Mouse (Mus musculus) layer of hippocampus, postnatal 10 days (tissue): Measurements from ENCODE around the gene BC049352. TPM values are rescaled to one million over a fixed set of nuclear protein-coding genes. Genes with fewer than 3 reads are reported as not detected.

Source experiments
- DNase-seq, 2 experiments: peaks; one replicate each; pipeline ENCODE4 v3.0.0; 2021; ENCODE audit warnings: low spot score in 2 of 2
- total RNA-seq, 2 experiments: library from RNA; stranded (reverse); gene quantifications; 2 replicates each; pipeline ENCODE4 v1.2.3; 2021

The BC049352 gene
- total RNA-seq, 2 experiments from 2014 or later: 0.20 TPM; not detected in 1

- DNase-seq: no peak
These were observed 7.1 kb downstream of the BC049352 start for GRCm38 (mm10) chr9:45188570-45189563.

GRCm38 (mm10) chr9:45189661-45190174 is 7.9 kb downstream of the BC049352 start:
- DNase-seq: no peak

- DNase-seq: no peak
These were observed 13.7 kb downstream of the BC049352 start for GRCm38 (mm10) chr9:45195468-45195867.

- no peak for DNase-seq
These were observed 14.5 kb downstream of the BC049352 start for GRCm38 (mm10) chr9:45196125-45196830.

- DNase-seq: no peak
These were observed 15.7 kb downstream of the BC049352 start for GRCm38 (mm10) chr9:45197549-45197948.

- no peak for DNase-seq
These were observed 19.6 kb downstream of the BC049352 start for GRCm38 (mm10) chr9:45201319-45201947.

GRCm38 (mm10) chr9:45202021-45202798 is 20.4 kb downstream of the BC049352 start:
- DNase-seq: no peak

GRCm38 (mm10) chr9:45203797-45204410 is 22.1 kb downstream of the BC049352 start, which contains the start of gene Tmprss4:
Tmprss4 (minus strand) TSS chr9:45204092.
- DNase-seq: no peak

GRCm38 (mm10) chr9:45205143-45205542 is 23.3 kb downstream of the BC049352 start:
- DNase-seq: no peak

GRCm38 (mm10) chr9:45206121-45206520 is 24.3 kb downstream of the BC049352 start:
- DNase-seq: no peak

GRCm38 (mm10) chr9:45207015-45207743 is 25.4 kb downstream of the BC049352 start:
- DNase-seq: no peak

GRCm38 (mm10) chr9:45212001-45212400 is 30.2 kb downstream of the BC049352 start:
- no peak for DNase-seq

- no peak for DNase-seq
These were observed 33.8 kb downstream of the BC049352 start for GRCm38 (mm10) chr9:45215526-45216179.

GRCm38 (mm10) chr9:45219644-45220043 is 37.8 kb downstream of the BC049352 start:
- DNase-seq: no peak

- DNase-seq: peak; percentile 95 to 96
These were observed 39.8 kb downstream of the BC049352 start for GRCm38 (mm10) chr9:45221567-45221966.

- no peak for DNase-seq
These were observed 47.6 kb downstream of the BC049352 start for GRCm38 (mm10) chr9:45229359-45229758.

GRCm38 (mm10) chr9:45235668-45236227 is 53.9 kb downstream of the BC049352 start:
- no peak for DNase-seq

GRCm38 (mm10) chr9:45236744-45237143 is 54.9 kb downstream of the BC049352 start:
- no peak for DNase-seq
